Mouse (Mus musculus) liver, embryonic 18 days (tissue): ENCODE results near the gene Olfr1312. TPM values are rescaled to one million over a fixed set of nuclear protein-coding genes. Genes with fewer than 3 reads are reported as not detected.

Experiments
- polyA plus RNA-seq: library from polyadenylated mRNA; depleted of rRNA; stranded (reverse); fragments of >200 nt; gene quantifications from 2 replicates; pipeline ENCODE4 v1.2.3, GENCODE M21; 2012; rRNA removed

Olfr1312 gene
- not detected in 2 replicates for polyA plus RNA-seq

GRCm38 (mm10) chr2:112050138-112050537 is at the start of gene Olfr1312:
TSS of gene Olfr1312 (minus strand) at chr2:112050238.

GRCm38 (mm10) chr2:112096681-112097080 is 46.6 kb upstream of the Olfr1312 start, which contains the start of gene Olfr1314:
TSS of gene Olfr1314 (minus strand) at chr2:112096781.

GRCm38 (mm10) chr2:112077743-112078142 is 27.7 kb upstream of the Olfr1312 start, which contains the start of gene Olfr1313:
TSS of gene Olfr1313 (minus strand) at chr2:112077843.

GRCm38 (mm10) chr2:112024312-112024711 is 25.7 kb downstream of the Olfr1312 start, which contains the start of gene Olfr1311:
TSS of gene Olfr1311 (minus strand) at chr2:112024412.

GRCm38 (mm10) chr2:112012608-112013007 is 37.4 kb downstream of the Olfr1312 start, which contains the start of gene Olfr1310:
TSS of gene Olfr1310 (minus strand) at chr2:112012708.

GRCm38 (mm10) chr2:111990181-111990580 is 59.9 kb downstream of the Olfr1312 start, which contains the start of gene Olfr1309:
TSS of gene Olfr1309 (minus strand) at chr2:111990281.

Other genes starting within 250 kb of the Olfr1312 start
- not detected in 2 replicates for gene Olfr1303, start 229.9 kb downstream of the Olfr1312 start, polyA plus RNA-seq
- not detected in 2 replicates for gene Olfr1305, start 173.1 kb downstream of the Olfr1312 start, polyA plus RNA-seq
- gene Olfr1306, start 134.0 kb downstream of the Olfr1312 start, polyA plus RNA-seq, result not detected in 2 replicates
- gene Olfr1307, start 100.8 kb downstream of the Olfr1312 start, polyA plus RNA-seq, result not detected in 2 replicates
- not detected in 2 replicates for gene Olfr1308, start 85.3 kb downstream of the Olfr1312 start, polyA plus RNA-seq
- gene Olfr1309, start 60.0 kb downstream of the Olfr1312 start, polyA plus RNA-seq, result not detected in 2 replicates
- not detected in 2 replicates for gene Olfr1310, start 37.5 kb downstream of the Olfr1312 start, polyA plus RNA-seq
- not detected in 2 replicates for gene Olfr1311, start 25.8 kb downstream of the Olfr1312 start, polyA plus RNA-seq
- gene Olfr1313, start 27.6 kb upstream of the Olfr1312 start, polyA plus RNA-seq, result not detected in 2 replicates
- gene Olfr1314, start 46.5 kb upstream of the Olfr1312 start, polyA plus RNA-seq, result not detected in 2 replicates
- not detected in 2 replicates for gene Olfr1315-ps1, start 65.2 kb upstream of the Olfr1312 start, polyA plus RNA-seq
- not detected in 2 replicates for gene Olfr1316, start 84.7 kb upstream of the Olfr1312 start, polyA plus RNA-seq
- gene Olfr1317, start 90.1 kb upstream of the Olfr1312 start, polyA plus RNA-seq, result not detected in 2 replicates
- gene Olfr1318, start 104.0 kb upstream of the Olfr1312 start, polyA plus RNA-seq, result not detected in 2 replicates
- gene Lpcat4, start 189.2 kb upstream of the Olfr1312 start, polyA plus RNA-seq, result 3.2 and 3.9 TPM in 2 replicates
- not detected in 2 replicates for gene Nutm1, start 209.1 kb upstream of the Olfr1312 start, polyA plus RNA-seq
- 87.3 and 103 TPM in 2 replicates for gene Nop10, start 211.7 kb upstream of the Olfr1312 start, polyA plus RNA-seq
- gene Slc12a6, start 215.6 kb upstream of the Olfr1312 start, polyA plus RNA-seq, result 11.2 and 12.0 TPM in 2 replicates
- 0.02 TPM in 1 of 2 replicates, not detected in the other for gene Gm21985, start 216.1 kb upstream of the Olfr1312 start, polyA plus RNA-seq